Mouse (Mus musculus) brown adipose tissue, adult 24 weeks (tissue): ENCODE results near the gene H2-M10.5. TPM values are rescaled to one million over a fixed set of nuclear protein-coding genes. Genes with fewer than 3 reads are reported as not detected.
"Not testable (repeated sequence)": the region's sequence is repeated elsewhere in the genome, so short reads cannot be mapped to it uniquely, and the experiment has no call there.

Experiments
- H3K27ac ChIP-seq: fragments of 200-500 bp; replicated peaks from 2 replicates; pipeline ENCODE4 v1.5.1; 2012; ENCODE audit warnings: low read depth, mild to moderate bottlenecking, low read length
- H3K4me1 ChIP-seq: fragments of 200-500 bp; 2 replicates; pipeline ENCODE4 v1.6.1; 2012; ENCODE audit warnings: low read length, mixed read lengths; ENCODE audit not compliant: control insufficient read depth, insufficient read depth, insufficient read length
- H3K4me3 ChIP-seq: fragments of 200-500 bp; 2 replicates; pipeline ENCODE4 v1.5.1; 2012; ENCODE audit warnings: low read depth, mild to moderate bottlenecking, low read length, moderate library complexity; ENCODE audit not compliant: insufficient read depth
- polyA plus RNA-seq: library from polyadenylated mRNA; stranded (reverse); fragments of >200 nt; gene quantifications from 2 replicates; pipeline ENCODE4 v1.2.4, GENCODE M21; 2012; ENCODE audit not compliant: missing spikeins, insufficient read depth, insufficient read length

The H2-M10.5 gene
- polyA plus RNA-seq: not detected in 2 replicates

GRCm38 (mm10) chr17:36772610-36773009 lies at the start of gene H2-M10.5:
Gene H2-M10.5, plus strand, starts transcription at chr17:36772910.
- H3K4me1 ChIP-seq, H3K4me3 ChIP-seq, H3K27ac ChIP-seq: not testable (repeated sequence)

GRCm38 (mm10) chr17:36726046-36726445 lies 46.7 kb upstream of the H2-M10.5 start:
- no peak overlapping the region for H3K4me3 ChIP-seq

GRCm38 (mm10) chr17:36763816-36764215 lies 8.9 kb upstream of the H2-M10.5 start:
- H3K27ac ChIP-seq: no peak overlapping the region
- H3K4me1 ChIP-seq: no peaks in the 10 kb centered on the region
- no peak overlapping the region for H3K4me3 ChIP-seq

More at GRCm38 (mm10) chr17:36726046-36726445, 46.7 kb upstream of the H2-M10.5 start:
- Histone ChIP-seq H3K27ac (no peak overlapping the region), H3K4me1 (no peaks in the 10 kb centered on the region)

- not testable (repeated sequence) for H3K4me3 ChIP-seq, H3K4me1 ChIP-seq, H3K27ac ChIP-seq
Observed at GRCm38 (mm10) chr17:36764244-36764643, 8.5 kb upstream of the H2-M10.5 start.

- H3K27ac ChIP-seq, H3K4me3 ChIP-seq, H3K4me1 ChIP-seq: not testable (repeated sequence)
Observed at GRCm38 (mm10) chr17:36765403-36765802, 7.3 kb upstream of the H2-M10.5 start.

GRCm38 (mm10) chr17:36781533-36781932 lies 8.8 kb downstream of the H2-M10.5 start:
- Histone ChIP-seq H3K4me1 (no peaks in the 10 kb centered on the region), H3K27ac (no peak overlapping the region), H3K4me3 (no peak overlapping the region)

GRCm38 (mm10) chr17:36786483-36786886 lies 13.8 kb downstream of the H2-M10.5 start:
- H3K27ac ChIP-seq, H3K4me3 ChIP-seq, H3K4me1 ChIP-seq: not testable (repeated sequence)

- H3K27ac ChIP-seq: no peak overlapping the region
- no peaks in the 10 kb centered on the region for H3K4me1 ChIP-seq
- no peak overlapping the region for H3K4me3 ChIP-seq
Observed at GRCm38 (mm10) chr17:36788351-36788750, 15.6 kb downstream of the H2-M10.5 start.

- H3K4me3 ChIP-seq, H3K27ac ChIP-seq, H3K4me1 ChIP-seq: not testable (repeated sequence)
Observed at GRCm38 (mm10) chr17:36788801-36789200, 16.1 kb downstream of the H2-M10.5 start.

GRCm38 (mm10) chr17:36799493-36799892 lies 26.8 kb downstream of the H2-M10.5 start:
- Histone ChIP-seq H3K4me3 (no peak overlapping the region), H3K4me1 (no peaks in the 10 kb centered on the region), H3K27ac (no peak overlapping the region)

GRCm38 (mm10) chr17:36799921-36800462 lies 27.3 kb downstream of the H2-M10.5 start:
- not testable (repeated sequence) for H3K27ac ChIP-seq

GRCm38 (mm10) chr17:36811871-36812270 lies 39.2 kb downstream of the H2-M10.5 start, which contains the start of gene H2-M10.6:
Gene H2-M10.6, plus strand, starts transcription at chr17:36812171.
- Histone ChIP-seq H3K4me3 (no peak within 1 kb of the TSS), H3K4me1 (no peaks in the 10 kb centered on the region), H3K27ac (no peak within 1 kb of the TSS)

More at GRCm38 (mm10) chr17:36799921-36800462, 27.3 kb downstream of the H2-M10.5 start:
- H3K4me3 ChIP-seq, H3K4me1 ChIP-seq: not testable (repeated sequence)

GRCm38 (mm10) chr17:36824005-36824404 lies 51.3 kb downstream of the H2-M10.5 start:
- Histone ChIP-seq H3K27ac (no peak overlapping the region), H3K4me1 (no peaks in the 10 kb centered on the region), H3K4me3 (no peak overlapping the region)

GRCm38 (mm10) chr17:36825525-36825924 lies 52.8 kb downstream of the H2-M10.5 start:
- no peak overlapping the region for H3K4me3 ChIP-seq
- H3K4me1 ChIP-seq: no peaks in the 10 kb centered on the region
- no peak overlapping the region for H3K27ac ChIP-seq
